9 mouse cellular contexts compared by ENCODE assay signal in genomic region chr3:57267559-57268173, GRCm38 (mm10). TPM values are rescaled to one million over a fixed set of nuclear protein-coding genes. Genes with fewer than 3 reads are reported as not detected.
DNase-seq lines count a peak whose midpoint lies in the region; ATAC-seq and TF ChIP-seq lines count a peak whose summit lies in the region.
"Had no signal": no experiment of that assay in that cellular context is flagged by ENCODE, and none has a peak within 500 bp of the region (broad histone marks: within the 10 kb centered on the region; RNA-seq: fewer than 3 reads in every experiment).

No protein-coding gene starts in this region.

- 27% methylated on average over 6 of the region's 6 CpGs for WGBS in liver, postnatal 0 days (ENCODE audit: insufficient replicate concordance)

- H3K4me3 ChIP-seq in liver, postnatal 0 days (ENCODE audit: low read depth, low read length) = no peak overlapping the region
- H3K4me3 ChIP-seq: embryonic facial prominence, embryonic 13.5 days had no signal

- H3K9ac ChIP-seq in liver, postnatal 0 days (replicated peaks) = no peak overlapping the region
- H3K9ac ChIP-seq: embryonic facial prominence, embryonic 13.5 days had no signal

- no peaks in the 10 kb centered on the region for H3K36me3 ChIP-seq in liver, postnatal 0 days (replicated peaks; ENCODE audit: insufficient read depth, low read length)
- H3K36me3 ChIP-seq: embryonic facial prominence, embryonic 13.5 days had no signal

- no peak for TF ChIP-seq EP300 in liver, postnatal 0 days (IDR thresholded peaks at IDR 0.05; ENCODE audit: low read depth)

- no peak overlapping the region for H3K27ac ChIP-seq in liver, postnatal 0 days (ENCODE audit: low read depth)
- H3K27ac ChIP-seq: embryonic facial prominence, embryonic 13.5 days had no signal

- no peaks in the 10 kb centered on the region for H3K9me3 ChIP-seq in liver, postnatal 0 days (ENCODE audit: low read length)
- H3K9me3 ChIP-seq: embryonic facial prominence, embryonic 13.5 days had no signal

- TF ChIP-seq CTCF in liver, postnatal 0 days (IDR thresholded peaks at IDR 0.05; ENCODE audit: low read depth) = peak; percentile 83

- no peaks in the 10 kb centered on the region for H3K4me1 ChIP-seq in liver, postnatal 0 days (ENCODE audit: insufficient read depth)
- H3K4me1 ChIP-seq: embryonic facial prominence, embryonic 13.5 days had no signal

- ATAC-seq in frontal cortex, adult (ENCODE audit: low TSS enrichment) = peak; percentile 88
- peak; percentile 44; the same call in 1 of the 2 replicates for ATAC-seq in liver, postnatal 0 days

- no peaks in the 10 kb centered on the region for H3K27me3 ChIP-seq in liver, postnatal 0 days (ENCODE audit: insufficient read depth, low read length)
- H3K27me3 ChIP-seq: embryonic facial prominence, embryonic 13.5 days had no signal

- DNase-seq in ovary, postnatal 14 days (ENCODE audit: low spot score) = peak; percentile 43
- DNase-seq in ovary, postnatal 10 days (ENCODE audit: low spot score) = no peak
- peak; percentile 5 to 16 for DNase-seq in cerebellum, adult 18-20 months
- DNase-seq in kidney, adult 9 months = peak; percentile 56
- peak; percentile 47 for DNase-seq in liver, postnatal 0 days
- peak; percentile 78 for DNase-seq in retina, embryonic 14.5 days (ENCODE audit: low spot score)
- DNase-seq in thymus, postnatal 36 days = no peak

- H3K4me2 ChIP-seq in liver, postnatal 0 days (ENCODE audit: low read depth, low read length) = no peak overlapping the region
- H3K4me2 ChIP-seq: embryonic facial prominence, embryonic 13.5 days had no signal

RNA-seq across cellular contexts. Expression of gene Tm4sf1, which starts 34.1 kb away (rescaled TPM):
- polyA plus RNA-seq in liver, postnatal 0 days (2015; fragmentation: Nextera tagmentation; extraction: Ambion mirVana) = 26.9 and 29.5 TPM in 2 replicates

Comparison
In these comparisons a context has a peak if more than half of its experiments do, and no peak if none do; other contexts are left out.
1. DNase-seq: peak in ovary, postnatal 14 days (single experiment), cerebellum, adult 18-20 months (2 of 2), kidney, adult 9 months (single experiment), liver, postnatal 0 days (single experiment) and retina, embryonic 14.5 days (single experiment); none in ovary, postnatal 10 days (single experiment) and thymus, postnatal 36 days (0 of 2).